16 mouse cellular contexts compared by ENCODE assay signal in genomic region chr8:116947589-116947988, GRCm38 (mm10). TPM values are rescaled to one million over a fixed set of nuclear protein-coding genes. Genes with fewer than 3 reads are reported as not detected.
A peak's percentile ranks its signal among the peaks of the same experiment; 100 is the strongest.
DNase-seq lines count a peak whose midpoint lies in the region; ATAC-seq and TF ChIP-seq lines count a peak whose summit lies in the region.
"Had no signal": no experiment of that assay in that cellular context is flagged by ENCODE, and none has a peak within 500 bp of the region (broad histone marks: within the 10 kb centered on the region; RNA-seq: fewer than 3 reads in every experiment).

No protein-coding gene starts in this region.

- H3K27ac ChIP-seq in lung, embryonic 15.5 days: peak overlapping the region; percentile 52
- no peak overlapping the region for H3K27ac ChIP-seq in lung, postnatal 0 days (ENCODE audit: low read length)
- H3K27ac ChIP-seq in liver, embryonic 15.5 days (replicated peaks): no peak overlapping the region
- H3K27ac ChIP-seq: embryonic facial prominence, embryonic 15.5 days; forebrain, embryonic 12.5 days; gastrocnemius, adult 2 months; hindbrain, embryonic 10.5 days; midbrain, embryonic 15.5 days had no signal

- ATAC-seq in lung, embryonic 15.5 days (ENCODE audit: borderline replicate concordance, extremely low read depth, low FRiP score, low TSS enrichment): no peak
- ATAC-seq in lung, postnatal 0 days: no peak
- ATAC-seq in liver, embryonic 15.5 days (ENCODE audit: insufficient read depth): no peak
- ATAC-seq: midbrain, embryonic 15.5 days had no signal

- H3K4me2 ChIP-seq in lung, embryonic 15.5 days: no peak overlapping the region
- H3K4me2 ChIP-seq in lung, postnatal 0 days (replicated peaks; ENCODE audit: low read depth, low read length): no peak overlapping the region
- H3K4me2 ChIP-seq in liver, embryonic 15.5 days: 0 out of 2 replicates have a peak overlapping the region, but pooled peaks have one; percentile 16
- H3K4me2 ChIP-seq: embryonic facial prominence, embryonic 15.5 days; forebrain, embryonic 12.5 days; midbrain, embryonic 15.5 days had no signal

- DNase-seq in heart, adult 11 months: peak; percentile 90
- DNase-seq in heart, postnatal 25 days (ENCODE audit: low spot score): no peak
- no peak for DNase-seq in lung, postnatal 0 days (ENCODE audit: low spot score)
- DNase-seq in R1 (ENCODE audit: low read depth, low spot score): peak; percentile 40
- no peak for DNase-seq in frontal cortex, postnatal 10 days (ENCODE audit: low spot score in 2 of 2)
- no peak for DNase-seq in gastrocnemius, postnatal 14 days
- DNase-seq: cerebellum, adult 18-20 months; gastrocnemius, adult 2 months; kidney, adult 18-20 months; thymus, postnatal 25 days had no signal

- no peak overlapping the region for H3K9ac ChIP-seq in lung, embryonic 15.5 days
- no peak overlapping the region for H3K9ac ChIP-seq in lung, postnatal 0 days (replicated peaks; ENCODE audit: low read depth)
- no peak overlapping the region for H3K9ac ChIP-seq in liver, embryonic 15.5 days
- H3K9ac ChIP-seq: embryonic facial prominence, embryonic 15.5 days; forebrain, embryonic 12.5 days; midbrain, embryonic 15.5 days had no signal

- intact Hi-C loops in heart, postnatal 25 days (cut with DNase I): no loop called here
- intact Hi-C loops in gastrocnemius, postnatal 14 days (cut with DNase I; ENCODE audit: low total_unique reads): no loop called here

- no peak overlapping the region for H3K4me3 ChIP-seq in lung, embryonic 15.5 days
- no peak overlapping the region for H3K4me3 ChIP-seq in lung, postnatal 0 days (ENCODE audit: low read depth, low read length)
- no peak overlapping the region for H3K4me3 ChIP-seq in liver, embryonic 15.5 days (replicated peaks)
- H3K4me3 ChIP-seq: embryonic facial prominence, embryonic 15.5 days; forebrain, embryonic 12.5 days; hindbrain, embryonic 10.5 days; midbrain, embryonic 15.5 days had no signal

- peaks cover 56% of the 10 kb centered on the region for H3K4me1 ChIP-seq in lung, embryonic 15.5 days
- H3K4me1 ChIP-seq in lung, postnatal 0 days (ENCODE audit: insufficient read depth, low read depth, low read length): peaks cover 12% of the 10 kb centered on the region; the same call in 1 of the 2 replicates
- H3K4me1 ChIP-seq in liver, embryonic 15.5 days (replicated peaks): peaks cover 52% of the 10 kb centered on the region

- H3K27me3 ChIP-seq in lung, embryonic 15.5 days: no peaks in the 10 kb centered on the region
- no peaks in the 10 kb centered on the region for H3K27me3 ChIP-seq in lung, postnatal 0 days (replicated peaks; ENCODE audit: insufficient read depth, low read length)
- H3K27me3 ChIP-seq in liver, embryonic 15.5 days: no peaks in the 10 kb centered on the region
- H3K27me3 ChIP-seq: embryonic facial prominence, embryonic 15.5 days; forebrain, embryonic 12.5 days; midbrain, embryonic 15.5 days had no signal

- TF ChIP-seq EP300 in lung, postnatal 0 days (IDR thresholded peaks at IDR 0.05): no peak

- 74% methylated on average over 7 of the region's 7 CpGs for WGBS in lung, embryonic 15.5 days
- WGBS in lung, postnatal 0 days: 65% methylated on average over 7 of the region's 7 CpGs
- 25% methylated on average over 7 of the region's 7 CpGs for WGBS in liver, embryonic 15.5 days (ENCODE audit: insufficient replicate concordance)

- TF ChIP-seq CTCF in lung, postnatal 0 days (IDR thresholded peaks at IDR 0.05): no peak

- H3K36me3 ChIP-seq in lung, embryonic 15.5 days: no peaks in the 10 kb centered on the region
- no peaks in the 10 kb centered on the region for H3K36me3 ChIP-seq in lung, postnatal 0 days (ENCODE audit: insufficient read depth, low read length)
- H3K36me3 ChIP-seq in liver, embryonic 15.5 days (replicated peaks): no peaks in the 10 kb centered on the region
- H3K36me3 ChIP-seq: embryonic facial prominence, embryonic 15.5 days; forebrain, embryonic 12.5 days; midbrain, embryonic 15.5 days had no signal

- no peaks in the 10 kb centered on the region for H3K9me3 ChIP-seq in lung, embryonic 15.5 days
- H3K9me3 ChIP-seq in lung, postnatal 0 days (ENCODE audit: low read length): no peaks in the 10 kb centered on the region
- H3K9me3 ChIP-seq in liver, embryonic 15.5 days (replicated peaks): no peaks in the 10 kb centered on the region
- H3K9me3 ChIP-seq: embryonic facial prominence, embryonic 15.5 days; forebrain, embryonic 12.5 days; hindbrain, embryonic 10.5 days; midbrain, embryonic 15.5 days had no signal

RNA-seq across cellular contexts. Expression of gene Atmin, which starts 4.4 kb away (rescaled TPM):
- 10 to 100 TPM; 13.4 to 14.3 TPM for total RNA-seq in heart, postnatal 25 days (2021)
- polyA plus RNA-seq in lung, embryonic 15.5 days (2015; fragmentation: Nextera tagmentation; extraction: Ambion mirVana): 12.1 and 13.0 TPM in 2 replicates
- polyA plus RNA-seq in lung, postnatal 0 days (2015; fragmentation: Nextera tagmentation; extraction: Ambion mirVana): 8.7 and 9.7 TPM in 2 replicates
- 3.6 and 3.7 TPM in 2 replicates for polyA plus RNA-seq in liver, embryonic 15.5 days (2015; fragmentation: Nextera tagmentation; extraction: Ambion mirVana)
- 10 to 100 TPM; 10.9 to 12.2 TPM for total RNA-seq in gastrocnemius, postnatal 14 days (2021)

RNA-seq across cellular contexts. Expression of gene Cenpn, which starts 26.1 kb away (rescaled TPM):
- under 1 TPM; 0.88 to 0.92 TPM for total RNA-seq in heart, postnatal 25 days (2021)
- polyA plus RNA-seq in lung, embryonic 15.5 days (2015; fragmentation: Nextera tagmentation; extraction: Ambion mirVana): 45.7 and 46.5 TPM in 2 replicates
- polyA plus RNA-seq in lung, postnatal 0 days (2015; fragmentation: Nextera tagmentation; extraction: Ambion mirVana): 2.7 and 3.7 TPM in 2 replicates
- 24.8 and 24.9 TPM in 2 replicates for polyA plus RNA-seq in liver, embryonic 15.5 days (2015; fragmentation: Nextera tagmentation; extraction: Ambion mirVana)
- total RNA-seq in gastrocnemius, postnatal 14 days (2021): 1 to 10 TPM; 1.9 to 2.1 TPM

RNA-seq across cellular contexts. Expression of gene Cmc2, which starts 26.3 kb away (rescaled TPM):
- total RNA-seq in heart, postnatal 25 days (2021): 10 to 100 TPM; 73.9 to 75.2 TPM
- 85.7 and 86.6 TPM in 2 replicates for polyA plus RNA-seq in lung, embryonic 15.5 days (2015; fragmentation: Nextera tagmentation; extraction: Ambion mirVana)
- polyA plus RNA-seq in lung, postnatal 0 days (2015; fragmentation: Nextera tagmentation; extraction: Ambion mirVana): 28.6 and 36.6 TPM in 2 replicates
- polyA plus RNA-seq in liver, embryonic 15.5 days (2015; fragmentation: Nextera tagmentation; extraction: Ambion mirVana): 50.8 and 56.7 TPM in 2 replicates
- 10 to 100 TPM; 25.3 to 27.7 TPM for total RNA-seq in gastrocnemius, postnatal 14 days (2021)

RNA-seq across cellular contexts. Expression of gene 1700030J22Rik, which starts 31.2 kb away (rescaled TPM):
- under 1 TPM; 0.31 to 0.45 TPM for total RNA-seq in heart, postnatal 25 days (2021)
- 2.4 and 2.8 TPM in 2 replicates for polyA plus RNA-seq in lung, embryonic 15.5 days (2015; fragmentation: Nextera tagmentation; extraction: Ambion mirVana)
- polyA plus RNA-seq in lung, postnatal 0 days (2015; fragmentation: Nextera tagmentation; extraction: Ambion mirVana): 2.6 TPM in 2 replicates
- polyA plus RNA-seq in liver, embryonic 15.5 days (2015; fragmentation: Nextera tagmentation; extraction: Ambion mirVana): 0.48 and 0.51 TPM in 2 replicates
- total RNA-seq in gastrocnemius, postnatal 14 days (2021): under 1 TPM; 0.14 to 0.24 TPM

RNA-seq across cellular contexts. Expression of gene Gcsh, which starts 45.7 kb away (rescaled TPM):
- total RNA-seq in heart, postnatal 25 days (2021): 10 to 100 TPM; 47.1 to 50.5 TPM
- 113 TPM in 2 replicates for polyA plus RNA-seq in lung, embryonic 15.5 days (2015; fragmentation: Nextera tagmentation; extraction: Ambion mirVana)
- polyA plus RNA-seq in lung, postnatal 0 days (2015; fragmentation: Nextera tagmentation; extraction: Ambion mirVana): 40.1 and 47.2 TPM in 2 replicates
- polyA plus RNA-seq in liver, embryonic 15.5 days (2015; fragmentation: Nextera tagmentation; extraction: Ambion mirVana): 85.5 and 94.5 TPM in 2 replicates
- 10 to 100 TPM; 41.5 to 42.2 TPM for total RNA-seq in gastrocnemius, postnatal 14 days (2021)

Comparison
In these comparisons a context has a peak if more than half of its experiments do, and no peak if none do; other contexts are left out.
1. DNase-seq: peak in heart, adult 11 months (single experiment) and R1 (single experiment); none in heart, postnatal 25 days (single experiment), lung, postnatal 0 days (single experiment), frontal cortex, postnatal 10 days (0 of 2) and gastrocnemius, postnatal 14 days (single experiment).